Mouse (Mus musculus): ENCODE measurements around the gene Eea1.

Eea1 gene

DNA sequence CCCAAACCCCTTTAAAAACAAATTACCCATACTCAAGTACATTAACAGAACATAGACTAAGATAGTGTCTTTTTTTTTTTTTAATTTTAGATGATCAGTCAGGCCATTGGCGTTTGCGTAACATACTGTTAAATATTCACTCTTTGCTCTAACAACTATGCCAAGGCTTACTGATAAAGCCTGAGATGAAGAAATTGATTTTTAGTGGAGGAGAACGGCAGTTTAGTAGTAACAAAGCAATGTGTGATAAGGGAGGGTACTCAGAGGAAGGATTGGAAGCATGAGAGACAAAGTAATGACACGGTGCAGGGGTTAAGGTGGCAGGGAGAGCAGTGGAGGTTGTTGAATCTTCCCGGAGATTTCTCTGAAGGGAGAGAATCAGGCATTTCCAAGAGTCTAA lies 9.7 kb downstream of the Eea1 start:
- DNase-seq = no peak

DNA sequence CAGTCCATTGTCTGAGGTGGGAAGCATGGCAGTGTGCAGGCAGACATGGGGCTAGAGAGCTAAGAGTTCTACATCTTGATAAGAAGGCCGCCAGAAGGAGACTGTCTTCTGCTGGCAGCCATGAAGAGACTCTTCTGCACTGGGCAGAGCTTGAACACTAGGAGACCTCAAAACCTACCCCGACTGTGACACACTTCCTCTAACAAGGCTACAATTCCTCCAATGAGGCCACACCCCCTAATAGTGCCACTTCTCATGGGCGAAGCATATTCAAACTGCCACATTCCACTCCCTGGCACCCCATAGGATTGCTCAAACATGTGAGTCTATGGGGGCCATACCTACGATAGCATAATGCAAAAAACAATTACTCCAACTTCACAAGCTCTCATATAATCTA lies 10.3 kb downstream of the Eea1 start:
- no peak for DNase-seq

GRCm38 (mm10) chr10:95951346-95951745 lies 10.9 kb downstream of the Eea1 start:
- DNase-seq = no peak

DNA sequence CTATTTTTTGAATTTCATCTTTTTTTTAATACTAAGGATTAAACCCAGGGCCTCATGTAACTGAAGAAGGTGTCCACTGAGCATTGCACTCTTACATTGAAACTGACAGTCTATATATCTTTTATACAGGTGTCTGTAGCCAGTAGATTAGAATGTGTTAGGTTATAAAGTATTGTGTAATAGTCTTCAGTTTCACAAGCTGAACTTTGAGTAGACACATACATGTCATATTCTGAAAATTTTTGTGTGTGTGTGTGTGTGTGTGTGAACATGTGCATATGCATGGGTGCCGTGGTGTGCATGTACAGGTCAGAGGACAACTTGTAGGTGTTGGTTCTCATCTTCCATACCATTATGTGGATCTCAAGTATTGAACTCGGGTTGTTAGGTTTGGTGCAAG lies 16.2 kb downstream of the Eea1 start:
- DNase-seq = no peak

- no peak for DNase-seq
Measured at GRCm38 (mm10) chr10:95957574-95957973, 17.1 kb downstream of the Eea1 start.

DNA sequence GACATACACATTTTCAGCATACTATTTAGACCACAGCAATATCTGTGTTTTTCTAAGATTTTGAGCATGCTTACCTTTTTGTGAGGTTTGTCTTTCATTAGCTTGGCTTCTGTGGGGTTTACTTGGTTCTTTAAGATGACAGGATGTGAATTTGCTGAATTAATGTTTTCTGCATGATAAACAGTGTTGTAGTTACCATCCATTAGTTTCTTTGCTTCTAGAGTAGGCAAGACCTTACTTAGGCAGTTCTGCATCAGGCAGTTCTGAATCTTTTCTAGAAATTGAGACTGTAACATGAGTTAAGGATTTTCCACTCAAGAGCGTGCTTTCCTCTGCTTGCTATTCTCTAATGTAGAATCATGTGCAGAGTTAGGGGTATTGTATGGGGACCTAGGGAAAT lies 24.2 kb downstream of the Eea1 start:
- no peak for DNase-seq

DNA sequence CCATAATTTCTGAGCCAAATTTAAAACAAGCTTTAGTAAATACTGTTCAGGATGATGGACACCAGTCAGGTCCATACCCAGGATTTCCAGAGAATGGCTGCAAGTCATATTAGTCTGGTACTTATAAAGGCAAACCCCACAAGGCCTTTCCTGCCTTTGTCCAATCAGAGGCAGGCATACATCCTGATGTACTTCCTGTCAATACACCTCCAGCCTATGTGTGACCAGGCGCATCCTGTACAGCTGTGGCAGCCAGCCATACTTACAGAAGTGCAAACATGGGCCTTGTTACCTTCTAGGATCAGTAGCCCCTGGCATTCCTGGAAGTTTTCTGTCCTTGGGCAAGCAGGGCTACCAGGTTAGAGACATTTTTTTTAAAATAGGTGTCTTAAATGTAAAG lies 29.2 kb downstream of the Eea1 start:
- no peak for DNase-seq

DNA sequence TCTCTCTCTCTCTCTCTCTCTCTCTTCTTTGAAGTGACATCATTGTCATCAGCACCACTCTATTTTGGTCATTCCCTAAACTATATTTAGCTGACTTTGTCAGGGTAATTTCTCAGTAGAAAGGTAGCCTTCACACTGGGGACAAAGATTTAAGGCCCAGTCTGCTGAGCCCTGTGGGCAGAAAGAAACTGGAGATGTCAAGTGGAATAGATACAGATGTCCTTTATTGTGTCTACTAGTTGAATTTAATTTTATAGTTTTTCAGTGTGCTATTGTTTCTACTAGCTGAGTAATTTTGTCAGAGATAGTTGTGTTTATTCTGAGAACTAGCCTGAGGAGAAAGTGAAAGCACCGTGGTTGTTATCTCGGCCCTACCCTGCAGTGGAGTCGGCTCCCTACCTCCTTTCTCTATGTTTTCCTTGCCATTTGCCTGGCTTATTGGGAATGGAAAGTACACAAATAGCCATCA lies 30.3 kb downstream of the Eea1 start:
- no peak for DNase-seq

- no peak for DNase-seq
Measured at GRCm38 (mm10) chr10:95971341-95971740, 30.9 kb downstream of the Eea1 start.

GRCm38 (mm10) chr10:95971942-95972341 lies 31.5 kb downstream of the Eea1 start:
- DNase-seq = no peak

DNA sequence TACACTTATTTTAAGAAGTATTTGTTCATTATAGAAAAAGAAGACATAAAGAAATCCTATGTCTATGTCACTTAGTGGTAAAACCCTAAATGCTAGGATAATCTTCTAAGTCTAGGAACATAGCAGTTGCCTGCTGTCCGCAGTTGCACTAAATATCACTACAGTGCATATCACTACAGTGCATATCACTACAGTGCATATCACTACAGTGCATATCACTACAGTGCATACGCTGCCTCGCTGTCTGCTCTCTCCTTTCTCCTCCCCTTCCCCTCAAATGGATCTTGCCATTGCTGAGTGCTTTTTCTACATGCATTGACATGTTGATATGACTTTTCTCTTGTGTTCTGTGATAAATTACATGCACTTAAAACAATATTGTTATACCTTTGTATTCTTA lies 34.0 kb downstream of the Eea1 start:
- no peak for DNase-seq

GRCm38 (mm10) chr10:95976798-95977197 lies 36.3 kb downstream of the Eea1 start:
- DNase-seq = no peak

GRCm38 (mm10) chr10:95989731-95990130 lies 49.3 kb downstream of the Eea1 start:
- no peak for DNase-seq

- DNase-seq = no peak
Measured at GRCm38 (mm10) chr10:95991176-95991575, 50.7 kb downstream of the Eea1 start.

GRCm38 (mm10) chr10:96000904-96001303 lies 60.5 kb downstream of the Eea1 start:
- DNase-seq = no peak

- no peak for DNase-seq
Measured at GRCm38 (mm10) chr10:96015738-96016137, 75.3 kb downstream of the Eea1 start.

DNA sequence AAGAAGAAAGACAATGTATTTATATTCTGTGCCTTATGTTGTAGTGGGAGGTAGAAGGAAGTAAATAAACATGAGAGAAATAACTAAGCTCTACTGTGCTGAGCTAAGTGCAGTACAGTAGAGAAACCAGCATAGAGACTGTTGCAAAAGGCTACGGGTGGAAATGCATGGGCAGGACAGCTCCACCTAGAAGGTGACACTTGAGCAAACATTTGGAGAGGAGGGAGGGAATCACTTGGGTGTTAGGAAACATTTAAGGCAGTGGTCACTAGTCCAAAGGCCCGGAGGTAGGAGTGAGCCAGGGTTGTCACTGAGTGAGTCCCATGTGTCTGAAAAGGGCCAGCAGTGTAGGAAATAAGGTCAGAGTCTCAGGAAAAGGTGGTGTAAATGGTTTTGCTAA lies 77.0 kb downstream of the Eea1 start:
- DNase-seq = no peak

GRCm38 (mm10) chr10:96033356-96033984 lies 93.0 kb downstream of the Eea1 start:
- peak; percentile 11 for DNase-seq

DNA sequence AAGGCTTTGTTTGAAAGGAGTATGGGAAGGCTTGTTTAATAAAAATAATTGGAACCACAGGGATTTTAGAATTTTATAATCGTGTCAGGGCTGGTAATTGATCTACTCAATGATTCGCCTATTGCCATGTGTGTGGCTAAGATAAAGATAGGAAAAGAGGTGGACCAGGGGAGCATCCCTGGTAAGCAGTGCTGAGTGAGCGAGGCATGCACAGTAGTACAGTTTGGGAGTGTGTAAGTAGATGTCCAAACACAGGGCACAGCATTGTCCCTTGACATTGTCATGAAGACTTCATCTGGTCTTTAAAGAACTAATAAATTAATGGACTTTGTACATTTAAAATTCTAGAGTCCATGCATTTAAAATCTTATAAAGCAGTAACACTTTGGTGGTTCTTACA lies 93.7 kb downstream of the Eea1 start:
- no peak for DNase-seq

GRCm38 (mm10) chr10:96035951-96036350 lies 95.5 kb downstream of the Eea1 start:
- no peak for DNase-seq

GRCm38 (mm10) chr10:96044216-96044615 lies 103.8 kb downstream of the Eea1 start:
- DNase-seq = no peak

- no peak for DNase-seq
Measured at GRCm38 (mm10) chr10:96047960-96048536, 107.6 kb downstream of the Eea1 start.

DNA sequence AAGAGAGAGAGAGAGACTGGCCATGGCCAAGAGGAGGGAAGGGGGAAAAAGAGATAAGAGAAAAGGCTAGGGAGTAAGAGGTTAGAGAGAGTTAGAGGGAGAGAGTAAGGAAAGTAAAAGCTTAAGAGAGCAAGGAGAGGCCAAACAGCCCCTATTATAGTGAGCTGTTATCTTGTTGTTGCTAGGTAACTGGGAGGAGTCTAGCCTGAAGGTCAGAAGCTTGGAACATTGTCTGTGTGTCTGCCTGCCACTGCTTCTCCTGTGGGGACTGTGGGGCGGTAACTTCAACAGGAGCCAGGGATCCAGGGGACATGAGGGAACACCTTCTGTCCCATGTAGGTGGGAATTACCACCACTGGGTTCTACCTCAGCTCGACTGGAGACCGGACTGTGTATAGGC lies 108.1 kb downstream of the Eea1 start:
- DNase-seq = no peak

- no peak for DNase-seq
Measured at GRCm38 (mm10) chr10:96067347-96067746, 126.9 kb downstream of the Eea1 start.

DNA sequence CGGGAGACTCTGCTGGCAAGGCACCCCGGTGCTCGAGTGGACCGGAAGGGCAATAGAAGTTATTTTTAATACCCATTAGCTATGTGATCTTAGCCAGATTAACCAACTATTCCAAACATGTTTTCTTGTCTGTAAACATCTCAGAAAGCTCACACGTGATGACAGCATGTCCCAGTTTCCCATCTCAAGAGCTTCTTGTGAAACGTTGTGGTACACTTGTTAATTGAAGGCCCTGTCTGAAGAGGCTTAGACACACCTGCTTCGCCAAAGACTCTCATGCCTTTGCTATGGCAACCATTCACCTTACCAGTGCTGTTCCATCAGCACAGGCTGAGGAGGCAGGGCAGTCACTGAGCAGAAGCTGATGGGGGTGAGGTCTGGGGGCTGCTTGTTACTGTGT lies 133.9 kb downstream of the Eea1 start:
- no peak for DNase-seq
